Mouse (Mus musculus) embryonic fibroblast, embryonic 13.5 days (primary cell): ENCODE data around the gene Naaladl2.

ENCODE experiments used
- CTCF ChIP-seq: IDR thresholded peaks from 2 replicates; pipeline ENCODE4 v1.5.1; 2011; ENCODE audit warnings: mild to moderate bottlenecking, control low read depth, low read length, moderate library complexity, borderline replicate concordance; ENCODE audit not compliant: insufficient read depth
- POLR2A ChIP-seq: IDR thresholded peaks from 2 replicates; pipeline ENCODE4 v1.6.1; 2011; ENCODE audit warnings: low read depth, mild to moderate bottlenecking, control low read depth, low read length, moderate library complexity

DNA sequence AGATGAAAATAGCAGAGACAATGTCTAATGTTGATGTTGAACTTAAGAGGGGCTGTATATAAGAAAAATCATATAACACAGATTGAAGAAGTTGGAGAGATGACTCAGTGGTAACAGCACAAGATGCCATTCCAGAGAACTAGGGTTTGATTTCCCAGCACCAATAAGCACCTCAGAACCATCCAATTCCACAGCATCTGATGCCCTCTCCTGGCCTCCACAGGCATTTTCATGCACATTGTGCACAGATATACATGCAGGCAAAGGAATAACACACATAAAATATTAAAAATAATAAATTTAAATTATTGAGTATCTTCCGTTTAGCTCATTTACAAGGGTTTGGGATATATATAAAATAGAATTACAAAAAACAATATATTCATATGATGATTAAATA lies 926.6 kb downstream of the Naaladl2 start:
- TF ChIP-seq POLR2A, result no peak
- TF ChIP-seq CTCF, result no peak
